11 mouse cellular contexts compared by ENCODE assay signal in the genomic region with DNA sequence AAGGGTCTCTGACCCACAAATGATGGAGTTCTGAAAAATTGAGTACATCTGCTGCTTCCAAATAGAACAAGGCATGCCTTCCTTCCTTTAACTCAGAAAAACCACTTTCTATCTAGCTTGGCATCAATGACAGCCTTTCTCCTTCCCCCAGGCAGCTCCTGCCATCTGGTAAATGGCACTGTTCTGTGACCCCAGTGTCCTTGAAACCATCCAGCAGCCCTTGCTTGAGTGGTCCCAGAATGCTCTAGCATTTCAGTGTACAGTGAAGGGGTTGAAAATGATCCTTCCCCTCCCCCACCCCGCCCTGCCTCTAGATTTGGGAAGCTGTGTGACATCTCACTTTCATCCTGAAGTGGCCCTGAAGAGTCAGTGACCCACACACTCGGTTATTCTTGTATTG.
"Had no signal": no experiment of that assay in that cellular context is flagged by ENCODE, and none has a peak within 500 bp of the region (broad histone marks: within the 10 kb centered on the region; RNA-seq: fewer than 3 reads in every experiment).

No protein-coding gene starts in this region.

- DNase-seq: kidney, adult 18-20 months; kidney, postnatal 10 days; kidney, postnatal 36 days; layer of hippocampus, postnatal 36 days; liver; lung, adult 18-20 months; lung, postnatal 10 days; lung, postnatal 36 days; midbrain, embryonic 14.5 days; thymus, adult 18-20 months; thymus, postnatal 36 days had no signal
